Mouse (Mus musculus) intestine, postnatal 0 days (tissue): ENCODE results near the gene Usp5. TPM values are rescaled to one million over a fixed set of nuclear protein-coding genes. Genes with fewer than 3 reads are reported as not detected.

ENCODE experiments used
- ATAC-seq: fragments of 200-750 bp; cut with Nextera tagmentation; 2 replicates; pipeline ENCODE4 v1.8.0; 2017; ENCODE audit warnings: mild to moderate bottlenecking, moderate TSS enrichment, moderate library complexity
- H3K27ac ChIP-seq: fragments of 300-500 bp; sonication (generic); 2 replicates; pipeline ENCODE4 v1.5.1; 2014; ENCODE audit warnings: mild to moderate bottlenecking, low read depth, low read length, moderate library complexity
- H3K27me3 ChIP-seq: fragments of 300-500 bp; sonication (generic); replicated peaks from 2 replicates; pipeline ENCODE4 v1.6.1; 2014; ENCODE audit warnings: low read length, mixed read lengths; ENCODE audit not compliant: control insufficient read depth, insufficient read depth
- H3K36me3 ChIP-seq: fragments of 300-500 bp; sonication (generic); 2 replicates; pipeline ENCODE4 v1.6.1; 2014; ENCODE audit warnings: mild to moderate bottlenecking, moderate library complexity; ENCODE audit not compliant: control insufficient read depth, insufficient read depth
- H3K4me1 ChIP-seq: fragments of 300-500 bp; sonication (generic); replicated peaks from 2 replicates; pipeline ENCODE4 v1.6.1; 2014; ENCODE audit warnings: antibody characterized with exemption, low read length, mixed read lengths; ENCODE audit not compliant: control insufficient read depth, insufficient read depth
- H3K4me2 ChIP-seq: fragments of 300-500 bp; sonication (generic); replicated peaks from 2 replicates; pipeline ENCODE4 v1.6.1; 2014; ENCODE audit warnings: low read depth, mild to moderate bottlenecking, moderate library complexity
- H3K4me3 ChIP-seq: fragments of 300-500 bp; sonication (generic); 2 replicates; pipeline ENCODE4 v1.5.1; 2014; ENCODE audit warnings: low read depth, low read length
- H3K9ac ChIP-seq: fragments of 300-500 bp; sonication (generic); 2 replicates; pipeline ENCODE4 v1.6.1; 2014; ENCODE audit warnings: mild to moderate bottlenecking, low read depth, low read length
- H3K9me3 ChIP-seq: fragments of 300-500 bp; sonication (generic); 2 replicates; pipeline ENCODE4 v1.6.1; 2016; ENCODE audit warnings: mixed run types; ENCODE audit not compliant: control insufficient read depth
- CTCF ChIP-seq: sonication (generic); IDR thresholded peaks from 2 replicates; pipeline ENCODE4 v1.5.1; 2016; ENCODE audit warnings: low read depth, mild to moderate bottlenecking, control low read depth, antibody characterized with exemption, moderate library complexity
- WGBS: fragments of 180-500 bp; shearing (Covaris S2); extraction: QIAGEN DNeasy Blood & Tissue Kit; methylation state at CpG from one replicate; pipeline ENCODE4 v1.1.7; 2014; 5-methylcytosine and 5-hydroxymethylcytosine counted together
- polyA plus RNA-seq: library from polyadenylated mRNA; unstranded; fragments of >200 nt; fragmentation: Nextera tagmentation; extraction: Ambion mirVana; gene quantifications from 2 replicates; pipeline ENCODE4 v1.2.1, GENCODE M21; 2015

Gene Usp5
- polyA plus RNA-seq, 1 experiment from 2014 or later: 44.8 TPM

- Histone ChIP-seq H3K4me1 (no peaks in the 10 kb centered on the region), H3K36me3 (no peaks in the 10 kb centered on the region), H3K9ac (no peak overlapping the region), H3K9me3 (no peaks in the 10 kb centered on the region), H3K4me2 (no peak overlapping the region), H3K27ac (no peak overlapping the region), H3K4me3 (no peak overlapping the region), H3K27me3 (no peaks in the 10 kb centered on the region)
- WGBS: 48% methylated on average over 8 of the region's 8 CpGs
- TF ChIP-seq CTCF: no peak
- no peak for ATAC-seq
Observed at GRCm38 (mm10) chr6:124786756-124787420, 42.4 kb downstream of the Usp5 start.

GRCm38 (mm10) chr6:124782436-124782835 is 46.8 kb downstream of the Usp5 start:
- WGBS: 17% methylated on average over 6 of the region's 6 CpGs
- no peak overlapping the region for H3K9ac ChIP-seq
- ATAC-seq: no peak
- H3K4me2 ChIP-seq: peak overlapping the region; percentile 53
- H3K36me3 ChIP-seq: no peaks in the 10 kb centered on the region
- no peak overlapping the region for H3K27ac ChIP-seq
- H3K27me3 ChIP-seq: peaks cover 12% of the 10 kb centered on the region; the same call in 1 of the 2 replicates
- H3K4me3 ChIP-seq: peak overlapping the region; percentile 2; the same call in 1 of the 2 replicates
- no peaks in the 10 kb centered on the region for H3K4me1 ChIP-seq
- no peak for TF ChIP-seq CTCF
- H3K9me3 ChIP-seq: no peaks in the 10 kb centered on the region

GRCm38 (mm10) chr6:124780917-124781316 is 48.4 kb downstream of the Usp5 start:
- TF ChIP-seq CTCF: no peak
- no peak for ATAC-seq
- H3K4me3 ChIP-seq: no peak overlapping the region
- H3K27ac ChIP-seq: no peak overlapping the region
- H3K4me2 ChIP-seq: no peak overlapping the region
- 83% methylated on average over 7 of the region's 7 CpGs for WGBS
- H3K4me1 ChIP-seq: no peaks in the 10 kb centered on the region
- H3K9ac ChIP-seq: no peak overlapping the region
- H3K9me3 ChIP-seq: no peaks in the 10 kb centered on the region
- H3K36me3 ChIP-seq: no peaks in the 10 kb centered on the region
- peaks cover 12% of the 10 kb centered on the region; the same call in 1 of the 2 replicates for H3K27me3 ChIP-seq

- TF ChIP-seq CTCF: peak; percentile 23; the same call in 1 of the 2 replicates
- Histone ChIP-seq H3K36me3 (no peaks in the 10 kb centered on the region), H3K27me3 (peaks cover 12% of the 10 kb centered on the region; the same call in 1 of the 2 replicates), H3K4me3 (peak overlapping the region; percentile 22), H3K4me1 (no peaks in the 10 kb centered on the region), H3K9ac (no peak overlapping the region), H3K4me2 (peak overlapping the region; percentile 56), H3K9me3 (no peaks in the 10 kb centered on the region), H3K27ac (no peak overlapping the region)
- ATAC-seq: no peak
- 7% methylated on average over 10 of the region's 10 CpGs for WGBS
Observed at GRCm38 (mm10) chr6:124779984-124780416, 49.3 kb downstream of the Usp5 start.

- WGBS: 4% methylated on average over 23 of the region's 23 CpGs
- no peak for ATAC-seq
- Histone ChIP-seq H3K9me3 (no peaks in the 10 kb centered on the region), H3K27ac (no peak within 1 kb of the TSS), H3K9ac (peak within 1 kb of the TSS; percentile 26; the same call in 1 of the 2 replicates), H3K4me1 (no peaks in the 10 kb centered on the region), H3K27me3 (peaks cover 12% of the 10 kb centered on the region; the same call in 1 of the 2 replicates), H3K4me2 (peak within 1 kb of the TSS; percentile 56), H3K36me3 (no peaks in the 10 kb centered on the region), H3K4me3 (peak within 1 kb of the TSS; percentile 22)
- no peak for TF ChIP-seq CTCF
Observed at GRCm38 (mm10) chr6:124779222-124779983, 49.9 kb downstream of the Usp5 start, which contains the start of gene Lrrc23. Gene Lrrc23 (minus strand): TSS chr6:124779727.

GRCm38 (mm10) chr6:124770511-124770910 is 58.8 kb downstream of the Usp5 start:
- Histone ChIP-seq H3K4me1 (no peaks in the 10 kb centered on the region), H3K4me2 (no peak overlapping the region), H3K9me3 (no peaks in the 10 kb centered on the region), H3K9ac (no peak overlapping the region), H3K36me3 (no peaks in the 10 kb centered on the region), H3K27me3 (peaks cover 11% of the 10 kb centered on the region), H3K4me3 (no peak overlapping the region), H3K27ac (no peak overlapping the region)
- 82% methylated on average over 15 of the region's 15 CpGs for WGBS
- ATAC-seq: no peak
- no peak for TF ChIP-seq CTCF
